Mouse (Mus musculus) forebrain, embryonic 10.5 days (tissue): ENCODE results near the gene Arhgef5. TPM values are rescaled to one million over a fixed set of nuclear protein-coding genes. Genes with fewer than 3 reads are reported as not detected.
A peak's percentile ranks its signal among the peaks of the same experiment; 100 is the strongest.

Source experiments
- DNase-seq: peaks from one replicate; pipeline ENCODE4 v3.0.0-alpha.2; 2017; ENCODE audit warnings: low spot score; ENCODE audit errors: extremely low spot score
- H3K27ac ChIP-seq: fragments of 300-500 bp; sonication (generic); 2 replicates; pipeline ENCODE4 v1.5.1; 2016; ENCODE audit warnings: mild to moderate bottlenecking
- H3K27me3 ChIP-seq: fragments of 300-500 bp; sonication (generic); 2 replicates; pipeline ENCODE4 v1.6.1; 2016; ENCODE audit warnings: mild to moderate bottlenecking; ENCODE audit not compliant: poor library complexity, severe bottlenecking
- H3K36me3 ChIP-seq: fragments of 300-500 bp; sonication (generic); replicated peaks from 2 replicates; pipeline ENCODE4 v1.6.1; 2016; ENCODE audit warnings: mild to moderate bottlenecking, moderate library complexity
- H3K4me1 ChIP-seq: fragments of 300-500 bp; sonication (generic); 2 replicates; pipeline ENCODE4 v1.6.1; 2016
- H3K4me3 ChIP-seq: fragments of 300-500 bp; sonication (generic); 2 replicates; pipeline ENCODE4 v1.5.1; 2016; ENCODE audit warnings: mild to moderate bottlenecking, moderate library complexity
- H3K9me3 ChIP-seq: fragments of 300-500 bp; sonication (generic); 2 replicates; pipeline ENCODE4 v1.6.1; 2016; ENCODE audit warnings: mild to moderate bottlenecking, moderate library complexity
- WGBS: fragments of 180-500 bp; shearing (Covaris S2); methylation state at CpG from one replicate; pipeline ENCODE4 v1.1.7; 2016; 5-methylcytosine and 5-hydroxymethylcytosine counted together
- polyA plus RNA-seq: library from polyadenylated mRNA; unstranded; fragments of >200 nt; fragmentation: Nextera tagmentation; extraction: Ambion mirVana; gene quantifications from 2 replicates; pipeline ENCODE4 v1.2.1, GENCODE M21; 2016

The Arhgef5 gene
- polyA plus RNA-seq, 1 experiment from 2014 or later: 4.1 TPM

- H3K27ac ChIP-seq: no peak overlapping the region
- peaks cover 4% of the 10 kb centered on the region for H3K4me1 ChIP-seq
- H3K27me3 ChIP-seq: no peaks in the 10 kb centered on the region
- H3K4me3 ChIP-seq: no peak overlapping the region
- no peak for DNase-seq
- peaks cover 4% of the 10 kb centered on the region; the same call in 1 of the 2 replicates for H3K36me3 ChIP-seq
- H3K9me3 ChIP-seq: no peaks in the 10 kb centered on the region
- 85% methylated on average over 6 of the region's 6 CpGs for WGBS
Measured at GRCm38 (mm10) chr6:43292471-43293076, 27.2 kb downstream of the Arhgef5 start.

- 85% methylated on average over 7 of the region's 7 CpGs for WGBS
- Histone ChIP-seq H3K27me3 (no peaks in the 10 kb centered on the region), H3K36me3 (peaks cover 4% of the 10 kb centered on the region; the same call in 1 of the 2 replicates), H3K27ac (no peak overlapping the region), H3K9me3 (no peaks in the 10 kb centered on the region), H3K4me1 (peaks cover 7% of the 10 kb centered on the region), H3K4me3 (no peak overlapping the region)
- DNase-seq: no peak
Measured at GRCm38 (mm10) chr6:43293175-43293574, 27.8 kb downstream of the Arhgef5 start.

- Histone ChIP-seq H3K9me3 (no peaks in the 10 kb centered on the region), H3K4me3 (no peak overlapping the region), H3K27ac (no peak overlapping the region), H3K36me3 (no peaks in the 10 kb centered on the region), H3K4me1 (peaks cover 7% of the 10 kb centered on the region), H3K27me3 (no peaks in the 10 kb centered on the region)
- DNase-seq: no peak
- WGBS: 67% methylated on average over 5 of the region's 5 CpGs
Measured at GRCm38 (mm10) chr6:43295908-43296307, 30.5 kb downstream of the Arhgef5 start.

GRCm38 (mm10) chr6:43296798-43297507, 31.6 kb downstream of the Arhgef5 start:
- no peaks in the 10 kb centered on the region for H3K27me3 ChIP-seq
- H3K9me3 ChIP-seq: no peaks in the 10 kb centered on the region
- no peak overlapping the region for H3K27ac ChIP-seq
- DNase-seq: no peak
- no peaks in the 10 kb centered on the region for H3K36me3 ChIP-seq
- WGBS: 52% methylated on average over 7 of the region's 7 CpGs
- peaks cover 7% of the 10 kb centered on the region for H3K4me1 ChIP-seq
- H3K4me3 ChIP-seq: no peak overlapping the region

GRCm38 (mm10) chr6:43297508-43297850, 32.1 kb downstream of the Arhgef5 start:
- Histone ChIP-seq H3K4me3 (no peak overlapping the region), H3K9me3 (no peaks in the 10 kb centered on the region), H3K27me3 (no peaks in the 10 kb centered on the region), H3K36me3 (no peaks in the 10 kb centered on the region), H3K4me1 (peaks cover 7% of the 10 kb centered on the region), H3K27ac (no peak overlapping the region)
- no peak for DNase-seq
- WGBS: 28% methylated on average over 2 of the region's 2 CpGs

- H3K27ac ChIP-seq: no peak within 1 kb of the TSS
- no peaks in the 10 kb centered on the region for H3K27me3 ChIP-seq
- H3K36me3 ChIP-seq: no peaks in the 10 kb centered on the region
- peaks cover 7% of the 10 kb centered on the region for H3K4me1 ChIP-seq
- H3K4me3 ChIP-seq: no peak within 1 kb of the TSS
- H3K9me3 ChIP-seq: no peaks in the 10 kb centered on the region
- DNase-seq: no peak
- WGBS: 66% methylated on average over 16 of the region's 16 CpGs
Measured at GRCm38 (mm10) chr6:43309454-43309853, 44.1 kb downstream of the Arhgef5 start, which contains the start of gene Nobox. TSS of gene Nobox (minus strand) at chr6:43309554.

- no peak for DNase-seq
- Histone ChIP-seq H3K27me3 (no peaks in the 10 kb centered on the region), H3K27ac (no peak overlapping the region), H3K4me1 (peaks cover 7% of the 10 kb centered on the region), H3K9me3 (no peaks in the 10 kb centered on the region), H3K4me3 (no peak overlapping the region), H3K36me3 (no peaks in the 10 kb centered on the region)
- WGBS: 72% methylated on average over 6 of the region's 6 CpGs
Measured at GRCm38 (mm10) chr6:43310071-43310470, 44.7 kb downstream of the Arhgef5 start.

- H3K9me3 ChIP-seq: no peaks in the 10 kb centered on the region
- DNase-seq: no peak
- no peaks in the 10 kb centered on the region for H3K27me3 ChIP-seq
- peak overlapping the region; percentile 53; the same call in 1 of the 2 replicates for H3K27ac ChIP-seq
- no peak overlapping the region for H3K4me3 ChIP-seq
- H3K4me1 ChIP-seq: peaks cover 7% of the 10 kb centered on the region
- H3K36me3 ChIP-seq: no peaks in the 10 kb centered on the region
Measured at GRCm38 (mm10) chr6:43312546-43312945, 47.2 kb downstream of the Arhgef5 start.

GRCm38 (mm10) chr6:43312961-43313656, 47.7 kb downstream of the Arhgef5 start:
- WGBS: 67% methylated on average over 8 of the region's 8 CpGs
- no peak for DNase-seq
- Histone ChIP-seq H3K9me3 (no peaks in the 10 kb centered on the region), H3K27me3 (no peaks in the 10 kb centered on the region), H3K36me3 (no peaks in the 10 kb centered on the region), H3K4me1 (peaks cover 7% of the 10 kb centered on the region), H3K4me3 (no peak overlapping the region), H3K27ac (peak overlapping the region; percentile 53; the same call in 1 of the 2 replicates)

GRCm38 (mm10) chr6:43333479-43333878, 68.1 kb downstream of the Arhgef5 start:
- peaks cover 9% of the 10 kb centered on the region; the same call in 1 of the 2 replicates for H3K4me1 ChIP-seq
- no peaks in the 10 kb centered on the region for H3K36me3 ChIP-seq
- DNase-seq: no peak
- 66% methylated on average over 4 of the region's 4 CpGs for WGBS
- no peak overlapping the region for H3K4me3 ChIP-seq
- no peak overlapping the region for H3K27ac ChIP-seq
- H3K27me3 ChIP-seq: no peaks in the 10 kb centered on the region
- H3K9me3 ChIP-seq: no peaks in the 10 kb centered on the region

- Histone ChIP-seq H3K4me1 (peaks cover 21% of the 10 kb centered on the region; the same call in 1 of the 2 replicates), H3K27me3 (no peaks in the 10 kb centered on the region), H3K9me3 (no peaks in the 10 kb centered on the region), H3K4me3 (no peak overlapping the region), H3K36me3 (no peaks in the 10 kb centered on the region), H3K27ac (no peak overlapping the region)
- 90% methylated on average over 3 of the region's 3 CpGs for WGBS
- no peak for DNase-seq
Measured at GRCm38 (mm10) chr6:43335619-43336234, 70.3 kb downstream of the Arhgef5 start.

- no peak for DNase-seq
- 71% methylated on average over 10 of the region's 10 CpGs for WGBS
- no peaks in the 10 kb centered on the region for H3K27me3 ChIP-seq
- no peak overlapping the region for H3K4me3 ChIP-seq
- no peak overlapping the region for H3K27ac ChIP-seq
- H3K9me3 ChIP-seq: no peaks in the 10 kb centered on the region
- peaks cover 26% of the 10 kb centered on the region; the same call in 1 of the 2 replicates for H3K4me1 ChIP-seq
- no peaks in the 10 kb centered on the region for H3K36me3 ChIP-seq
Measured at GRCm38 (mm10) chr6:43337491-43337961, 72.1 kb downstream of the Arhgef5 start.
